Mouse (Mus musculus): ENCODE measurements around the gene Als2. TPM values are rescaled to one million over a fixed set of nuclear protein-coding genes. Genes with fewer than 3 reads are reported as not detected.

The Als2 gene
- polyA plus RNA-seq, 1 experiment: 74.1 TPM

DNA sequence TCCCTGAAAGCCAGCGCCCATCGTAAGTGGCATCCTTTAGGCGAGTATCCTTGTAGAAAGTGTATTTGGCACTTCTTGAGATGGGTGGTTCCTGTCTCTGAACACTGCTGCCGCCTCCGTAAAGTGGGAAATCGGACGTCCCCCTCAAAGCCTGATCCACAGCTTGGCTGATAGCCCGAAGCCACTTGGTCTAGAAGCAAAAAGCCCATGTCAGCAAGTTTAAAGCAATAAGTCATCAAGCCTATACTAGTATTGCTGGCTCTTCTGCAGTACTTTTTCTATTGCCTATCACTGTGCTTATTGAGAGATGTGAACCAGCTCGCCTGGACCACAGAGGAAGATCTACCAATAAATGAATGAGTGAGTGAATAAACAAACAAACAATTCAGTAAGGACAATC, 51.6 kb downstream of the Als2 start:
- no peak overlapping the region for H3K27ac ChIP-seq (ENCODE audit: insufficient read depth, low read length)
- 81% methylated on average over 9 of the region's 9 CpGs for WGBS
- no peak for TF ChIP-seq CTCF (IDR thresholded peaks at IDR 0.05; ENCODE audit: borderline replicate concordance, insufficient read depth, low read depth, low read length)
- no peak for TF ChIP-seq POLR2A (IDR thresholded peaks at IDR 0.05; ENCODE audit: borderline replicate concordance, insufficient read depth, low read length)
- H3K27me3 ChIP-seq (ENCODE audit: control insufficient read depth, insufficient read depth, low read length): no peaks in the 10 kb centered on the region
- no peak overlapping the region for H3K4me3 ChIP-seq (replicated peaks; ENCODE audit: insufficient read depth, low read depth, low read length)
- no peak for DNase-seq
- H3K4me1 ChIP-seq (ENCODE audit: control insufficient read depth, insufficient read depth, low read length): no peaks in the 10 kb centered on the region

DNA sequence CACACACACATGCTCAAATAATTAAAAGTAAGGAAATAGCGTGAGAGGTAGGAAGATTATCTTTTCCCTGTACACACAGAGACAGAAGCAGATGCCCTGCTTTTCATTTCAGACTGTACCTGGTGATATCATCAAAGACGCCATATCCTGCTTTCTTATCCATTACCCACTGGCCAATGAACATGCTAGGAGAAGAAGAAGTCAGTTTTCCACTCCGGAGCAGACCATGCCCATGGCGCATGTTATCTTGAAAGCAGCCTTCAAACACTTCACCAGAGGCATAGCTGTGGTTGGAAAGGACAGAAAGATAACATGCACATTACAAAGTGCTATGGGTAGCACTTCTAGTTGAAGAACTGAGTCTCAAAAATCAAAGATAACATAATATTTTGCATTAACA, 54.0 kb downstream of the Als2 start:
- no peak for DNase-seq
- TF ChIP-seq POLR2A (IDR thresholded peaks at IDR 0.05; ENCODE audit: borderline replicate concordance, insufficient read depth, low read length) (no peak), CTCF (IDR thresholded peaks at IDR 0.05; ENCODE audit: borderline replicate concordance, insufficient read depth, low read depth, low read length) (no peak)
- WGBS: 98% methylated on average over 4 of the region's 4 CpGs
- Histone ChIP-seq H3K27me3 (ENCODE audit: control insufficient read depth, insufficient read depth, low read length) (no peaks in the 10 kb centered on the region), H3K4me1 (ENCODE audit: control insufficient read depth, insufficient read depth, low read length) (no peaks in the 10 kb centered on the region), H3K27ac (ENCODE audit: insufficient read depth, low read length) (no peak overlapping the region), H3K4me3 (replicated peaks; ENCODE audit: insufficient read depth, low read depth, low read length) (no peak overlapping the region)

DNA sequence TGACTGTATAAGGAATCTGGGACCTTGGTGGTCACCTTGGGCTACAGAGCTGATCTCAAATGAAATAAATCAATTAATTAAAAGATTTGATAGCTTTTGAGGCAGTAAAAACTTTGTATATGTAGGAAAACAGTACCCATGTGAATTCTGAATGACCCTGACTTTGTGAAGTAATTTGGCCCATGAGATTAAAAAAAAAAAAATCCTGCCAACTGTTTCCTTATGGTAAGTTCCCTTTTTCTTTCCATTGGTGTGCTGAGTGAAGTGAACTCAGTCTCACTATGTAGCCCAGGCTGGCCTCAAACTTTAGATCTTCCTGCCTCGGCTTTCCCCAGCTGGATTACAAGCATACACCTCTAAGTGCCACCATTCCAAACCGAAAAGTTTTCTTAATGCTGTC, 54.7 kb downstream of the Als2 start:
- no peak for TF ChIP-seq POLR2A (IDR thresholded peaks at IDR 0.05; ENCODE audit: borderline replicate concordance, insufficient read depth, low read length)
- TF ChIP-seq CTCF (IDR thresholded peaks at IDR 0.05; ENCODE audit: borderline replicate concordance, insufficient read depth, low read depth, low read length): no peak
- Histone ChIP-seq H3K27me3 (ENCODE audit: control insufficient read depth, insufficient read depth, low read length) (no peaks in the 10 kb centered on the region), H3K27ac (ENCODE audit: insufficient read depth, low read length) (no peak overlapping the region), H3K4me3 (replicated peaks; ENCODE audit: insufficient read depth, low read depth, low read length) (no peak overlapping the region), H3K4me1 (ENCODE audit: control insufficient read depth, insufficient read depth, low read length) (no peaks in the 10 kb centered on the region)
- 95% methylated on average over 2 of the region's 2 CpGs for WGBS
- DNase-seq: no peak

DNA sequence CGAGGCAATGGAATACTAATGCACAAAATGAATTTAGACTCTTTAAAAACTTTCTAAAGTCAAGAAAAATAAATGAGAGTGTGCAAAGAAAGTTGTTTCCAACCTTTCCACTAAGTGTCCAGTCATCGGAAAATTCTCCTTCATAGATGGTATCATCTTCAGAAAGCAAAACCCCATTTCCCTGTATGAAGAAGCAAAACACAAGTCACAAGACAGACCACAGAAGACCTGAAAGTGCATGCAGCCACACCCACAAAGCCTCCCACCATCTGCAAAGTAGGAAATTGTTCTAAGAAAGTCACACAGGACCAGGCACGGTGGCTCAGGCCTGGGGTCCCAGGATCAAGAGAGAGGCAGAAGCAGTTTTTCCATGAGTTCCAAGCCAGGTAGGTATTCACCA, 57.0 kb downstream of the Als2 start:
- Histone ChIP-seq H3K4me1 (ENCODE audit: control insufficient read depth, insufficient read depth, low read length) (no peaks in the 10 kb centered on the region), H3K4me3 (replicated peaks; ENCODE audit: insufficient read depth, low read depth, low read length) (no peak overlapping the region), H3K27me3 (ENCODE audit: control insufficient read depth, insufficient read depth, low read length) (no peaks in the 10 kb centered on the region), H3K27ac (ENCODE audit: insufficient read depth, low read length) (no peak overlapping the region)
- DNase-seq: no peak
- TF ChIP-seq POLR2A (IDR thresholded peaks at IDR 0.05; ENCODE audit: borderline replicate concordance, insufficient read depth, low read length): no peak
- no peak for TF ChIP-seq CTCF (IDR thresholded peaks at IDR 0.05; ENCODE audit: borderline replicate concordance, insufficient read depth, low read depth, low read length)
- 88% methylated on average over 3 of the region's 3 CpGs for WGBS

DNA sequence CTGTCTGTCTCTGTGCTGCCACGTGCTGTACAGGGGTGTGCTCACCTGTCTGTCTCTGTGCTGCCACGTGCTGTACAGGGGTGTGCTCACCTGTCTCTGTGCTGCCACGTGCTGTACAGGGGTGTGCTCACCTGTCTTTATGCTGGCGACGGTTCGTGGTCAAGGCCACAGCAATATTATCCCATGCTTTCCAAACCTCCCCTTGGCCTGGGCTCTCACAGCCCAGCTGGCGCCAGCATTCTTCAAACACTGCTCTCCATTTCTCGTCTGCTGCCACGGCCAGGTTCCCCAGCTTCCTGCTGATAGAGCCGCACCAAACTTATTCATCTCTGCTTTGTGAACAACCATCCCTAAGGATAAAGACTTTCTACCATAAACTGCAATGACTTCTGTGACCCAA, 58.6 kb downstream of the Als2 start:
- TF ChIP-seq CTCF (IDR thresholded peaks at IDR 0.05; ENCODE audit: borderline replicate concordance, insufficient read depth, low read depth, low read length): no peak
- no peak for TF ChIP-seq POLR2A (IDR thresholded peaks at IDR 0.05; ENCODE audit: borderline replicate concordance, insufficient read depth, low read length)
- Histone ChIP-seq H3K27ac (ENCODE audit: insufficient read depth, low read length) (no peak overlapping the region), H3K4me1 (ENCODE audit: control insufficient read depth, insufficient read depth, low read length) (no peaks in the 10 kb centered on the region), H3K27me3 (ENCODE audit: control insufficient read depth, insufficient read depth, low read length) (no peaks in the 10 kb centered on the region), H3K4me3 (replicated peaks; ENCODE audit: insufficient read depth, low read depth, low read length) (no peak overlapping the region)
- no peak for DNase-seq
- WGBS: 83% methylated on average over 10 of the region's 10 CpGs

DNA sequence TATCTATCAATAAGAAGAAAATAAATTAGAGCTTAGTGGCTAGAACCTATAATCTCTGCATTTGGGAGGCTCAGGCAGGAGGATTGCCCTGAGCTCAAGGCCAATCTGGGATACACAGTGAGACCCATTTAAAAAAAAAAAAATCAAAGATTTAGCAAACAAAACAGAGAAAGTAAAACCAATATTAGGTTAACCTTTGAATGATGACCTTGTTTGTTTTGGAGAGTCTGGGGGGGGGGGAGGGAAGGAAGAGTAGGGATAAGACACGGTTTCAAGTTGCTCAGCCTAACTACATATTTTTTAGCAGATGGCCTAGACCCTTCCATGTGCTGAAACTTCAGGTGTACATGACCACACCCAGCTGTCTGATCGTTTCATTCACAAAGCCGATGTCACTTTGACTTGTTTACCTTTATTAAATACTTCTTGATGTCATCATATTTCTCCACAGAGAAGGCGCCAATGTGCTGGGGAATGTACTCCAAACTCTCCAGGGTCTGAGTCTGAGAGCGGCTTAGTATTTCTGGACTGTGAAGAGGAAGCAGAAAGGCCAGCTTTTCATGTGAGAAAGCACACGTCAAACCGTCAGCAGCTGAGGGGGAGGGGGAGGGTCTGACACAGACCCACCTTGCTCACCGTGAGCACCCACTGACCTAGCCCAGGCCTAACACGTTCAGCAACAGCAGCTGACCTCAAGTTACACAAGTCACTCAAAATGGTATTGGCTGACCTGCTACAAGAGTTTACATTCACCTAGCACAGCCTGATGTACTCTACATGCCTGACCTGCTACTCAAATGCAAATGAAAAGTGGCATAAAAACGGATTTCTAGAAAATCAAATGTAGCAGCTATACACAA, 62.3 kb downstream of the Als2 start:
- WGBS: 79% methylated on average over 10 of the region's 10 CpGs

DNA sequence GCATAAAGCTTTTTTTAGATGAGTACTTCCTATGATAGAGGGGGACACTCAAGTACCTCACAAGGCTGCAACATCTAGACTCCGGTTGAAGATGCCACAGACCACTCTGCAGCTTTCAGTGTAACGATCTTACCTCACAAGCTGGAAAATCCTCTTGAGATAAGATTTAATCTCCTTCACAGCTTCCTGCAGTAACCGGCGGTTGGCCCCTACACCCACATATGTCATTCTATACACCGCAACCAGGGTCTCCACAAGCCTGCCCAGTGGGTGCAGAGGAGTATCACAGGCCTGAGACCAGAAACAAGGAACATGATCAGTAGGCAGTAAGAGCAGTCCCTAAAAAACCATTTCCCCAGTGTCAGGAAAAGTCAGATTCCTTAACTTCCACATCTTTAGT, 64.0 kb downstream of the Als2 start:
- no peak overlapping the region for H3K4me3 ChIP-seq (replicated peaks; ENCODE audit: insufficient read depth, low read depth, low read length)
- no peak for TF ChIP-seq POLR2A (IDR thresholded peaks at IDR 0.05; ENCODE audit: borderline replicate concordance, insufficient read depth, low read length)
- no peak for TF ChIP-seq CTCF (IDR thresholded peaks at IDR 0.05; ENCODE audit: borderline replicate concordance, insufficient read depth, low read depth, low read length)
- 93% methylated on average over 5 of the region's 5 CpGs for WGBS
- H3K27me3 ChIP-seq (ENCODE audit: control insufficient read depth, insufficient read depth, low read length): no peaks in the 10 kb centered on the region
- no peaks in the 10 kb centered on the region for H3K4me1 ChIP-seq (ENCODE audit: control insufficient read depth, insufficient read depth, low read length)
- DNase-seq: no peak
- H3K27ac ChIP-seq (ENCODE audit: insufficient read depth, low read length): no peak overlapping the region

More for the DNA sequence above, 62.3 kb downstream of the Als2 start:
- Histone ChIP-seq H3K27me3 (ENCODE audit: control insufficient read depth, insufficient read depth, low read length) (no peaks in the 10 kb centered on the region), H3K27ac (ENCODE audit: insufficient read depth, low read length) (no peak overlapping the region), H3K4me1 (ENCODE audit: control insufficient read depth, insufficient read depth, low read length) (no peaks in the 10 kb centered on the region), H3K4me3 (replicated peaks; ENCODE audit: insufficient read depth, low read depth, low read length) (no peak overlapping the region)
- TF ChIP-seq CTCF (IDR thresholded peaks at IDR 0.05; ENCODE audit: borderline replicate concordance, insufficient read depth, low read depth, low read length) (no peak), POLR2A (IDR thresholded peaks at IDR 0.05; ENCODE audit: borderline replicate concordance, insufficient read depth, low read length) (no peak)
- DNase-seq: no peak

DNA sequence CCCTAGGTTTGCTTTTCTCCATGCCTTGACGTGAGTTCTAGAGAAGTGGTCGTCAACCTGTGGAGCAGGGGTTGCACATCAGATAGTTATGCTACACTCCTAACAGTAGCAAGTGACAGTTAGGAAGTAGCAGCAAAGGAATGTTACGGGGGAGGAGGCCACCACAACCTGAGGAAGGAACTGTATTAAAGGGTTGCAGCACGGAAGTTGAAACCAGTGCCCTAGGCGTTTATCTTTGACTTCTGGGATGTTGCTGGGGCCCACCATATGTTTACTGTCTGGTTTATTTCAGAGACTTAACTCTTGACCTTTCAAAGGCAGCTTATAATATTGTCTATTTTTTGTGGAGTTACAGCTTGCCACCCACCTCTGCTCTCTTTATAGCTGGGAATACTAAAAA, 65.2 kb downstream of the Als2 start:
- H3K27ac ChIP-seq (ENCODE audit: insufficient read depth, low read length): no peak overlapping the region
- no peak overlapping the region for H3K4me3 ChIP-seq (replicated peaks; ENCODE audit: insufficient read depth, low read depth, low read length)
- TF ChIP-seq POLR2A (IDR thresholded peaks at IDR 0.05; ENCODE audit: borderline replicate concordance, insufficient read depth, low read length) (no peak), CTCF (IDR thresholded peaks at IDR 0.05; ENCODE audit: borderline replicate concordance, insufficient read depth, low read depth, low read length) (no peak)
- WGBS: 87% methylated on average over 5 of the region's 5 CpGs
- DNase-seq: no peak
- H3K4me1 ChIP-seq (ENCODE audit: control insufficient read depth, insufficient read depth, low read length): no peaks in the 10 kb centered on the region
- H3K27me3 ChIP-seq (ENCODE audit: control insufficient read depth, insufficient read depth, low read length): no peaks in the 10 kb centered on the region

Data from cerebellum, adult 2 months (tissue).